Mouse (Mus musculus) midbrain, embryonic 11.5 days (tissue): ENCODE results near the gene Zfp282. TPM values are rescaled to one million over a fixed set of nuclear protein-coding genes. Genes with fewer than 3 reads are reported as not detected.

Source experiments
- ATAC-seq: fragments of 200-750 bp; cut with Nextera tagmentation; 2 replicates; pipeline ENCODE4 v1.8.0; 2017; ENCODE audit warnings: moderate TSS enrichment, moderate library complexity; ENCODE audit not compliant: low FRiP score
- DNase-seq: peaks from one replicate; pipeline ENCODE4 v3.0.0; 2015; ENCODE audit warnings: low spot score; ENCODE audit errors: missing footprints
- H3K27ac ChIP-seq: fragments of 300-500 bp; sonication (generic); 2 replicates; pipeline ENCODE4 v1.5.1; 2014; ENCODE audit warnings: low read depth, low read length
- H3K27me3 ChIP-seq: fragments of 300-500 bp; sonication (generic); 2 replicates; pipeline ENCODE4 v1.6.1; 2014; ENCODE audit warnings: mild to moderate bottlenecking, low read length, moderate library complexity, mixed read lengths; ENCODE audit not compliant: control insufficient read depth, insufficient read depth
- H3K36me3 ChIP-seq: fragments of 300-500 bp; sonication (generic); 2 replicates; pipeline ENCODE4 v1.6.1; 2014; ENCODE audit warnings: mild to moderate bottlenecking, low read length, moderate library complexity, mixed read lengths; ENCODE audit not compliant: control insufficient read depth, insufficient read depth
- H3K4me1 ChIP-seq: fragments of 300-500 bp; sonication (generic); 2 replicates; pipeline ENCODE4 v1.6.1; 2014; ENCODE audit warnings: low read length; ENCODE audit not compliant: control insufficient read depth, insufficient read depth
- H3K4me2 ChIP-seq: fragments of 300-500 bp; sonication (generic); 2 replicates; pipeline ENCODE4 v1.6.1; 2014; ENCODE audit warnings: mild to moderate bottlenecking, moderate library complexity
- H3K4me3 ChIP-seq: fragments of 300-500 bp; sonication (generic); 2 replicates; pipeline ENCODE4 v1.5.1; 2014; ENCODE audit warnings: low read depth, low read length
- H3K9ac ChIP-seq: fragments of 300-500 bp; sonication (generic); 2 replicates; pipeline ENCODE4 v1.6.1; 2014; ENCODE audit warnings: low read length
- H3K9me3 ChIP-seq: fragments of 300-500 bp; sonication (generic); 2 replicates; pipeline ENCODE4 v1.6.1; 2016; ENCODE audit warnings: low read length; ENCODE audit not compliant: control insufficient read depth
- WGBS: fragments of 180-500 bp; shearing (Covaris S2); extraction: QIAGEN DNeasy Blood & Tissue Kit; methylation state at CpG from one replicate; pipeline ENCODE4 v1.1.7; 2014; 5-methylcytosine and 5-hydroxymethylcytosine counted together
- polyA plus RNA-seq: library from polyadenylated mRNA; unstranded; fragments of >200 nt; fragmentation: Nextera tagmentation; extraction: Ambion mirVana; gene quantifications from 2 replicates; pipeline ENCODE4 v1.2.1, GENCODE M21; 2014

The Zfp282 gene
- polyA plus RNA-seq, 1 experiment from 2014 or later: 13.6 TPM

GRCm38 (mm10) chr6:47943021-47943691 is 66.2 kb downstream of the Zfp282 start:
- H3K4me1 ChIP-seq: peaks cover 2% of the 10 kb centered on the region; the same call in 1 of the 2 replicates
- peak overlapping the region; percentile 77 for H3K9ac ChIP-seq
- no peaks in the 10 kb centered on the region for H3K36me3 ChIP-seq
- no peaks in the 10 kb centered on the region for H3K9me3 ChIP-seq
- ATAC-seq: peak; percentile 94
- H3K27me3 ChIP-seq: no peaks in the 10 kb centered on the region; the same call in 1 of the 2 replicates
- 10% methylated on average over 64 of the region's 64 CpGs for WGBS
- peak; percentile 94 for DNase-seq
- peak overlapping the region; percentile 40 for H3K4me3 ChIP-seq
- H3K27ac ChIP-seq: no peak overlapping the region
- peak overlapping the region; percentile 67 for H3K4me2 ChIP-seq

DNA sequence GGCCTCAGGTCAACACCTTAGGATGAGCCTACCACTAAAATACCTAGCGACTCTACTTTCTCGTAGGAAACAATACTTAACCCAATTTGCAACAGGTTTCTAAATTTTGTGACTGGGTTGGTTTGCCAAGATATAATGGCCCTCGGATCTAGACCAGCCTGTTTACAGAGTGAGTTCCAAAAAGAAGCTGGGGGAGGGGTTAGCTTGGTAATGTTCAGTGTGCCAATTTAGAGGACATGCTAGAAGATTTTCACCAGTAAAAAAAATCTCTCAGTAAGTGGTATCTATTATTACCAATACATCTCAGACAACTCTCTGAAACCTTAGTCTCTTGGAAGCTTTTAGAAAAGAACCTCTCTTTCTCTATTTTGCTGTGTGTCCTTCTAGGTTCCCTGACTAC is 66.7 kb downstream of the Zfp282 start:
- Histone ChIP-seq H3K9me3 (no peaks in the 10 kb centered on the region), H3K27ac (no peak overlapping the region), H3K4me1 (peaks cover 2% of the 10 kb centered on the region; the same call in 1 of the 2 replicates), H3K4me2 (peak overlapping the region; percentile 67), H3K9ac (peak overlapping the region; percentile 77; the same call in 1 of the 2 replicates), H3K27me3 (no peaks in the 10 kb centered on the region; the same call in 1 of the 2 replicates), H3K4me3 (peak overlapping the region; percentile 40; the same call in 1 of the 2 replicates), H3K36me3 (no peaks in the 10 kb centered on the region)
- ATAC-seq: no peak
- peak; percentile 81 for DNase-seq
- 94% methylated on average over 3 of the region's 3 CpGs for WGBS

DNA sequence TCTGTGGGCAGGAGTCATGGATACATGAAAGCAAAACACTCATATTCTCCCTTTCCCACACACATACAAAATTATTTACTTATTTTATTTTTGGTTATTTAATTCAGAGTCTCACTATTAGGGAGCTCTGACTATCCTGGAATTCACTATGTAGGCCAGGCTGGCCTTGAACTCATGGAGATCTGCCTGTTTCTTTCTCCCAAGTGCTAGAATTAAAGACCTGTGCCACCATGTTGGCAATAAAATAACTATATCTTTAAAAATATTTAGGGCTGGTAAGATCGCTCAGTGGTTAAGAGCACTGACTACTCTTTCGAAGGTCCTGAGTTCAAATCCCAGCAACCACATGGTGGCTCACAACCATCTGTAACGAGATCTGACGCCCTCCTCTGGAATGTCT is 70.4 kb downstream of the Zfp282 start:
- no peak overlapping the region for H3K27ac ChIP-seq
- H3K4me1 ChIP-seq: peaks cover 2% of the 10 kb centered on the region; the same call in 1 of the 2 replicates
- 94% methylated on average over 4 of the region's 4 CpGs for WGBS
- H3K4me3 ChIP-seq: no peak overlapping the region
- no peaks in the 10 kb centered on the region for H3K9me3 ChIP-seq
- no peaks in the 10 kb centered on the region for H3K36me3 ChIP-seq
- H3K27me3 ChIP-seq: no peaks in the 10 kb centered on the region; the same call in 1 of the 2 replicates
- H3K9ac ChIP-seq: no peak overlapping the region
- ATAC-seq (no peak), DNase-seq (no peak)
- H3K4me2 ChIP-seq: no peak overlapping the region

GRCm38 (mm10) chr6:47953191-47953726 is 76.3 kb downstream of the Zfp282 start, which contains the start of gene Zfp956:
TSS of gene Zfp956 (plus strand) at chr6:47953390.
- peak within 1 kb of the TSS; percentile 90 for H3K4me2 ChIP-seq
- peak; percentile 100 for ATAC-seq
- H3K4me3 ChIP-seq: peak within 1 kb of the TSS; percentile 69
- peak; percentile 99 for DNase-seq
- no peaks in the 10 kb centered on the region for H3K36me3 ChIP-seq
- H3K9ac ChIP-seq: peak within 1 kb of the TSS; percentile 82
- H3K4me1 ChIP-seq: peaks cover 3% of the 10 kb centered on the region; the same call in 1 of the 2 replicates
- H3K27ac ChIP-seq: no peak within 1 kb of the TSS
- H3K27me3 ChIP-seq: no peaks in the 10 kb centered on the region
- WGBS: under 1% methylated on average over 31 of the region's 31 CpGs
- H3K9me3 ChIP-seq: no peaks in the 10 kb centered on the region

DNA sequence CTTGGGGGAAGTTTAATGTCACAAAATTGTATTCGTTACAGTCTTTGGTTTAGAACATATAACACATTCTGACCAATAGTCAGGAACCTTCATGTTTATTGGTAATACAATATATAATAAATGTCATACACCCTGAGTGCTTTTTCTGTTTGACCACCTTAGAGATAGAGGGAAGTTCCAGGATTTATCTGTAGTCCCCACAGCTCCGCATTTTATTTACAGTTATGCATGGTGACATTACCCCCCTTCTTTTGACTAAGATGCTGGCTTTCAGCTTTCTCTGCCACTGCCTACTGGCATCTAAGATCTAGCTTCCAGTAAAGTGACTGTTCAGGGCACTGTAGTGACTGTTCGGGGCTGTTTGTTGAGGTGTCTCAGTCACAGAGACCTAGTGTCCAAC is 77.4 kb downstream of the Zfp282 start:
- Histone ChIP-seq H3K4me2 (no peak overlapping the region), H3K4me1 (peaks cover 3% of the 10 kb centered on the region; the same call in 1 of the 2 replicates), H3K27ac (no peak overlapping the region), H3K9me3 (no peaks in the 10 kb centered on the region), H3K36me3 (no peaks in the 10 kb centered on the region), H3K4me3 (no peak overlapping the region), H3K27me3 (no peaks in the 10 kb centered on the region), H3K9ac (no peak overlapping the region)
- DNase-seq: peak; percentile 78
- WGBS: 95% methylated on average over 3 of the region's 3 CpGs
- ATAC-seq: no peak

DNA sequence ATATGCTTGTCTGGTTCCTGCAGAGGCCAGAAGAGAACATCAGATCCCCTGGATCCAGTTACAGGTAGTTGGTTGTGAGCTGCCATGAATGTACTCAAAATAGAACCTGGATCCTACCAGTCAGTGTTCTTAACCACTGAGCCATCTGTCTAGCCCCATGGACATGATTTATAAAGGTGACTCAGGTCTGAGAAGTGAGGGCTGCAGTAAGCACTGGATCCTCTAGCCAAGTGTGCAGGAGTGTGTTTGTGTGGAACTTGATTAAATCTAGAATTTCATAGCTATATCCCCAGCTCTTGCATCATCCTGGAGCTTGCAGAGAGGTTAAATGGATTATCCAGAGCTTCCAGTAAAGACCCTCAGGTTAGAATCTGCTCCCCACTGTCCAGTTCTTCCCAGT is 80.8 kb downstream of the Zfp282 start:
- no peak for ATAC-seq
- Histone ChIP-seq H3K27ac (no peak overlapping the region), H3K4me2 (no peak overlapping the region), H3K27me3 (no peaks in the 10 kb centered on the region), H3K9me3 (no peaks in the 10 kb centered on the region), H3K36me3 (peaks cover 1% of the 10 kb centered on the region; the same call in 1 of the 2 replicates), H3K4me1 (peaks cover 3% of the 10 kb centered on the region; the same call in 1 of the 2 replicates), H3K4me3 (no peak overlapping the region), H3K9ac (no peak overlapping the region)
- no peak for DNase-seq

Other genes starting within 250 kb of the Zfp282 start
- gene Pdia4, start 63.8 kb upstream of the Zfp282 start, polyA plus RNA-seq: 258 and 263 TPM in 2 replicates
- 7.0 and 8.1 TPM in 2 replicates for gene Zfp786, start 46.3 kb upstream of the Zfp282 start, polyA plus RNA-seq
- gene Zfp398, start 41.5 kb upstream of the Zfp282 start, polyA plus RNA-seq: 7.6 and 8.3 TPM in 2 replicates
- 12.0 and 13.1 TPM in 2 replicates for gene Zfp212, start 43.3 kb downstream of the Zfp282 start, polyA plus RNA-seq
- gene Zfp956, start 76.2 kb downstream of the Zfp282 start, polyA plus RNA-seq: 6.6 and 6.9 TPM in 2 replicates
- gene Zfp777, start 171.7 kb downstream of the Zfp282 start, polyA plus RNA-seq: 9.2 and 9.5 TPM in 2 replicates
- 20.0 and 21.1 TPM in 2 replicates for gene Zfp746, start 209.4 kb downstream of the Zfp282 start, polyA plus RNA-seq